Mouse (Mus musculus) stomach, postnatal 0 days (tissue): ENCODE results near the gene Xrcc4.

ENCODE experiments used
- CTCF ChIP-seq: IDR thresholded peaks from 2 replicates; pipeline ENCODE4 v1.5.1; 2016; ENCODE audit warnings: antibody characterized with exemption, low read depth, mild to moderate bottlenecking, moderate library complexity
- EP300 ChIP-seq: optimal IDR thresholded peaks from 2 replicates; pipeline ENCODE3; 2016; ENCODE audit warnings: antibody characterized with exemption

DNA sequence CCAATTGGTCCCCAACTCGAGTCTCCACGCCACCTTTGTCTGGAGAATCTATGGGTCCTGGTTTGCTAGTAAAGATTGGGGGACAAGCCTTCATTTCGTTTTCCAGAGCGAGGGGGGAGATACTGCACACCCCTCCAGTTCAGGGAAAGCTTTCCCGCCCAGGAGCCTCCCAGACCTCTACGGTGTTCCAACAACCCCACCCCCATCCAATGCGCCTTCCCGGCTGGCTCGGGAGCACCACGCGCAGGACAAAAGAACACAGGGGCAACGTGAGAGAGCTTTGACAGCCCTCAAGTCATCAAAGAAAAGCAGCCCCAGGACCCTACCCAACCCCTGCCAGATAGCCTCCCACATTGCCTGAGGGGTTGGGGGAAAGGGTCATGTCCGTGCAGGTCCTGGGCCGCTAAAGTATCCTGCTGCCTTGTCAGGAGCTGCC is 348.3 kb downstream of the Xrcc4 start:
- TF ChIP-seq EP300 (no peak), CTCF (0 out of 2 replicates have a peak, but pooled peaks have one; percentile 7)
